Mouse (Mus musculus) thymus, adult 2 months (tissue): ENCODE measurements around the gene Grin2b.

ENCODE experiments used
- CTCF ChIP-seq: fragments of 200-500 bp; IDR thresholded peaks from 2 replicates; pipeline ENCODE4 v1.5.1; 2012; ENCODE audit warnings: mild to moderate bottlenecking, control low read depth, low read length, moderate library complexity, borderline replicate concordance; ENCODE audit not compliant: control insufficient read depth, poor library complexity, insufficient read depth; ENCODE audit errors: extremely low read depth
- POLR2A ChIP-seq: fragments of 200-500 bp; IDR thresholded peaks from 2 replicates; pipeline ENCODE4 v1.6.1; 2012; ENCODE audit warnings: mild to moderate bottlenecking, low read length, control low read depth, moderate library complexity; ENCODE audit not compliant: control insufficient read depth, poor library complexity, insufficient read depth; ENCODE audit errors: extremely low read depth

- TF ChIP-seq CTCF (no peak), POLR2A (no peak)
Observed at GRCm38 (mm10) chr6:135859502-135859901, 313.8 kb downstream of the Grin2b start.
